Mouse (Mus musculus): ENCODE measurements around the gene Pde4b. TPM values are rescaled to one million over a fixed set of nuclear protein-coding genes. Genes with fewer than 3 reads are reported as not detected.
A peak's percentile ranks its signal among the peaks of the same experiment; 100 is the strongest.

Gene Pde4b
- polyA plus RNA-seq, 1 experiment from 2014 or later, result 5.6 TPM

DNA sequence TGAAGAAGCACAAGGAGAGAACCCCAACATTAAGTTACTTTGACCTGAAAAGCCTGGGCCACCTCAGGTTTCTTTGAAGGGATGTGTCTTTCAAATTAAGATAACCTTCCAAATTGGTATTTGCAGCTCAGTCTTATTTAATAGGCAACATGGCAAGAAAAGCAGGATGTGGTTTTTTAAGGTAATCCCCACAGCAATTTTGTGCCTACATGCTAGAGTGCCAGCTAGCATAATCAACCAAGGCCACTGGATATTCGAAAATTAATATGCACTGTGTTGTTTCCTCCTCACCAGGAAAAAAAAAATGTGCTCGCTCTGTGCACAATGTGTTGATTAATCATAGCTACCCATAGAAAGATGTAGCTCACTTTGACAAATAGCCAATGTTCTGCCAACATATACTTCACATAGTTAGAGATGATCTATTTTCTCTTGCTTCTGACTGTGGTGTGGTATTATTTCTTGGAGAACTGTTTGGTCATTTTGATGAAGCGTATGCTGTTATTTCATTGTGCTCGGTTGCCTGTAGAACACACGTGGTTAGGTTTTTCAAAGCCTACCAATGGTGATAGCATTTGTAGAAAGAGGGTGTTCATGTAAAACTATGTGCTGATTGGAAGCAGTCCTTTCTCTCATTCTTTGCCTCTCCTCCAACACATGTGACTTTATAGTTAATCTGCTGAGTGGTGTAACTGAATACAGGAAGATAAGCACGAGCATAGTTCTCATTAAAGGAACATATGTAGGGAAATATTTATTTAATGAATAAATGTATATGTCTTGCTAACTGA lies 169.0 kb downstream of the Pde4b start:
- 81% methylated on average over 6 of the region's 6 CpGs for WGBS
- Histone ChIP-seq H3K4me3 (peak overlapping the region; percentile 59), H3K27me3 (ENCODE audit: low read depth, poor library complexity, severe bottlenecking) (no peaks in the 10 kb centered on the region), H3K4me1 (peaks cover 39% of the 10 kb centered on the region), H3K36me3 (no peaks in the 10 kb centered on the region), H3K27ac (replicated peaks) (peak overlapping the region; percentile 38), H3K9me3 (replicated peaks) (no peaks in the 10 kb centered on the region)
- no peak for DNase-seq (ENCODE audit: low spot score)

GRCm38 (mm10) chr4:102260216-102260615 lies 172.9 kb downstream of the Pde4b start:
- no peaks in the 10 kb centered on the region for H3K36me3 ChIP-seq
- H3K4me1 ChIP-seq, result peaks cover 23% of the 10 kb centered on the region
- peaks cover 5% of the 10 kb centered on the region; the same call in 1 of the 2 replicates for H3K9me3 ChIP-seq (replicated peaks)
- H3K27me3 ChIP-seq (ENCODE audit: low read depth, poor library complexity, severe bottlenecking), result no peaks in the 10 kb centered on the region
- no peak for DNase-seq (ENCODE audit: low spot score)
- H3K27ac ChIP-seq (replicated peaks), result no peak overlapping the region
- H3K4me3 ChIP-seq, result no peak overlapping the region

DNA sequence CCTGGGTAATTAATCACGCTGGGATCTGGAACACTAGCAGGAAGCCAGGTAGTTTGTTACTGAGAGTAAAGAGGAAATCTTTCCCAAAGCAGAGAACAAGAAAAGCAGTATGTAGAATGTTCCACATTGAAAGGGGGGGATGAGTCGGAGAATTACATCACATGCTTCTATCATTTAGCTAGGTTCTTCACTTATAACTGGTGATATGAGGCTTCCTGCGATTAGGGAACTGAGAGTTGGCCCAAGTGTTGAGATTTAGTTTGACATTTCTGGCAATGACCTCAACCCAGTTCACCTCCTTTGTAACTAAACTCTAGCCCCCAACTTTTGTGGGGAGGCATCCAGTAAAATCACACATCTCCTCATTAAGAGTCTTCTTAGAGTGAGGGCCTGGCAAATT lies 185.0 kb downstream of the Pde4b start:
- 86% methylated on average over 3 of the region's 3 CpGs for WGBS
- H3K9me3 ChIP-seq (replicated peaks), result no peaks in the 10 kb centered on the region

GRCm38 (mm10) chr4:102272749-102273148 lies 185.4 kb downstream of the Pde4b start:
- H3K27me3 ChIP-seq (ENCODE audit: low read depth, poor library complexity, severe bottlenecking), result no peaks in the 10 kb centered on the region
- no peak overlapping the region for H3K4me3 ChIP-seq
- no peaks in the 10 kb centered on the region for H3K9me3 ChIP-seq (replicated peaks)
- H3K36me3 ChIP-seq, result no peaks in the 10 kb centered on the region
- no peak overlapping the region for H3K27ac ChIP-seq (replicated peaks)
- WGBS, result 94% methylated on average over 4 of the region's 4 CpGs
- no peaks in the 10 kb centered on the region for H3K4me1 ChIP-seq
- no peak for DNase-seq (ENCODE audit: low spot score)

More for the DNA sequence above, 185.0 kb downstream of the Pde4b start:
- H3K27ac ChIP-seq (replicated peaks), result no peak overlapping the region
- DNase-seq (ENCODE audit: low spot score), result no peak
- H3K4me1 ChIP-seq, result no peaks in the 10 kb centered on the region
- H3K4me3 ChIP-seq, result no peak overlapping the region
- no peaks in the 10 kb centered on the region for H3K36me3 ChIP-seq
- H3K27me3 ChIP-seq (ENCODE audit: low read depth, poor library complexity, severe bottlenecking), result no peaks in the 10 kb centered on the region

DNA sequence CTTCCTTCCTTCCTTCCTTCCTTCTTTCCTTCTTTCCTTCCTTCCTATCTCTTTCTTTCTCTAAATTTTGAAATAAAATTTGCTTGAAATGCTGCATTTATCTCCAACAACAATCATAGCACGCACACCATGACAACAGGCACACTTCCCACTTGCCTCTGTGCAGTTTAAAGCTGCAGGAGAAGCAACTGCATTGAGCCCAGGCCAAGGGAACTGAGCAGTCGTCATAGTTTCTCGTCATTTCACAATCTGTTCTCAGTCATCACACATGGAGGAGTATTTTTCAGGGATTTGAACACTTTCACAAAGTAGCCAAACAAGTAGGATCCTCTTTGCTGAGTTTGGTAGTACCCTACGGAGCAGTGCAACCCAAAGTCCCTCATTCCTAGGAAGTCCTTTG lies 188.4 kb downstream of the Pde4b start:
- H3K9me3 ChIP-seq (replicated peaks), result no peaks in the 10 kb centered on the region
- H3K4me3 ChIP-seq, result no peak overlapping the region
- no peaks in the 10 kb centered on the region for H3K27me3 ChIP-seq (ENCODE audit: low read depth, poor library complexity, severe bottlenecking)
- WGBS, result 80% methylated on average over 4 of the region's 4 CpGs
- H3K4me1 ChIP-seq, result no peaks in the 10 kb centered on the region
- no peak for DNase-seq (ENCODE audit: low spot score)
- H3K27ac ChIP-seq (replicated peaks), result no peak overlapping the region
- no peaks in the 10 kb centered on the region for H3K36me3 ChIP-seq

DNA sequence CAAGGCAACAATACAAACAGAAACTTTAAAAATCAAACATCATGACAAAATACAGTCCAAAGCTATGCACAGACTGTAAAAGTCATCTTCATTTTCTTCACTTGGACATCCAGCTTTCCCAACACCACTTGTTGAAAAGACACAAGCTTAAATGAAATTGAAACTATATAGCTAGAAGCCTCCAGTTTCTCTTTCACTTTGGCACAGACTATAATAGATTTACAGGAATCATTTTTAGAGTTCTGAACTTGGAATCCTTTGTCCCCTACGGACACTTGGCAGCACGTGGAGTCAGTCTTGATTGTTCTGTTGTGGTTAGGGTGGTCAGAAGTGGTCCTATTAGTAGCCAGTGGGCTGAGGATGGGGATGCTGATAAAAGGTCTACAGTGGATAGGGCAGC lies 191.6 kb downstream of the Pde4b start:
- Histone ChIP-seq H3K4me3 (no peak overlapping the region), H3K27ac (replicated peaks) (no peak overlapping the region), H3K4me1 (no peaks in the 10 kb centered on the region), H3K36me3 (no peaks in the 10 kb centered on the region), H3K27me3 (ENCODE audit: low read depth, poor library complexity, severe bottlenecking) (no peaks in the 10 kb centered on the region), H3K9me3 (replicated peaks) (no peaks in the 10 kb centered on the region)
- WGBS, result 92% methylated on average over 2 of the region's 2 CpGs
- DNase-seq (ENCODE audit: low spot score), result no peak

- no peak for DNase-seq (ENCODE audit: low spot score)
- H3K27ac ChIP-seq (replicated peaks), result no peak overlapping the region
- WGBS, result 89% methylated on average over 6 of the region's 6 CpGs
- no peak overlapping the region for H3K4me3 ChIP-seq
- H3K9me3 ChIP-seq (replicated peaks), result no peaks in the 10 kb centered on the region
- peaks cover 10% of the 10 kb centered on the region for H3K4me1 ChIP-seq
- no peaks in the 10 kb centered on the region for H3K27me3 ChIP-seq (ENCODE audit: low read depth, poor library complexity, severe bottlenecking)
- no peaks in the 10 kb centered on the region for H3K36me3 ChIP-seq
Observed at GRCm38 (mm10) chr4:102287172-102287571, 199.8 kb downstream of the Pde4b start.

GRCm38 (mm10) chr4:102290052-102290734 lies 202.8 kb downstream of the Pde4b start:
- WGBS, result 71% methylated on average over 6 of the region's 6 CpGs
- H3K9me3 ChIP-seq (replicated peaks), result no peaks in the 10 kb centered on the region
- no peak overlapping the region for H3K27ac ChIP-seq (replicated peaks)
- H3K36me3 ChIP-seq, result no peaks in the 10 kb centered on the region
- peaks cover 10% of the 10 kb centered on the region for H3K4me1 ChIP-seq
- DNase-seq (ENCODE audit: low spot score), result no peak
- H3K4me3 ChIP-seq, result no peak overlapping the region
- no peaks in the 10 kb centered on the region for H3K27me3 ChIP-seq (ENCODE audit: low read depth, poor library complexity, severe bottlenecking)

DNA sequence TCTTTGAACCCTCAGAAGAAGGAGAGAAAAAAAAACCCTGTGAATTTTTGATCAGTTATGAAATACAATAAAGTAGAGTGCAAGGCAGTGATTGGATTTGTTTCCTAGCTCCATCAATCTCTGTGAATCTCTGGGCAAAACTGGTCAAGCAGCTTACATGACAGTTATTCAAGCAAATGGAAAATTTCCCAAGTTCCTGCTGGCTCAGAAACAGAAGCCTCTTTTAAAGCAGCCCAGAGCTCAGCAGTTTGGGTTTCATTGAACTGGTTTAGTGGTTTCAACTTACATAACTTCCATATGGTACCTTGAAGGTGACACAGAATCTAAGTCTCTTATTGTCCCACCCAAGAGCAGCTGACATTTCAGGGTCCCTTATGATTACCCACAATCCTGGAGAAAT lies 210.2 kb downstream of the Pde4b start:
- no peak for DNase-seq (ENCODE audit: low spot score)
- no peaks in the 10 kb centered on the region for H3K36me3 ChIP-seq
- H3K27me3 ChIP-seq (ENCODE audit: low read depth, poor library complexity, severe bottlenecking), result no peaks in the 10 kb centered on the region
- no peaks in the 10 kb centered on the region for H3K4me1 ChIP-seq
- H3K4me3 ChIP-seq, result no peak overlapping the region
- no peaks in the 10 kb centered on the region for H3K9me3 ChIP-seq (replicated peaks)
- H3K27ac ChIP-seq (replicated peaks), result no peak overlapping the region

DNA sequence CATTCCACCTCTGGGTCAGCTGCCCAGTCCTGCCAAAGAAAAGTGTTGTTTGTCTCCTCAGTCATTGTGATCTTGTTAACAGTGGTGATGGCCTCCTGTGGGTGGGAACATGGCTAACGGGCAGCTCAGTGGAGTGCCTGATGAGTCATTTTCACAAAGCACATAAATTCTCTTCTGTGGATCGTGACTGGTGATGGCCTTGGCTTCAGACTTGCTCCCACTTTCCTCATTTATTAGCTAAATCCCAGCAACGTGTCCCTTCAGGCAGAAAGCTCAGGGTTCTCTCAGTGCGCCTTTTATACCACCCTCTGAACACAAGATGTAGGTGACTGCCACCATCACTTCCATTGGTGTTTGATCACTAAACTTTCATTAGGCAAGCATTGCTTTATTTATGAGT lies 215.2 kb downstream of the Pde4b start:
- H3K36me3 ChIP-seq, result no peaks in the 10 kb centered on the region
- H3K4me1 ChIP-seq, result no peaks in the 10 kb centered on the region
- 81% methylated on average over 4 of the region's 4 CpGs for WGBS
- no peak overlapping the region for H3K27ac ChIP-seq (replicated peaks)
- H3K27me3 ChIP-seq (ENCODE audit: low read depth, poor library complexity, severe bottlenecking), result no peaks in the 10 kb centered on the region
- no peak for DNase-seq (ENCODE audit: low spot score)
- H3K4me3 ChIP-seq, result no peak overlapping the region
- H3K9me3 ChIP-seq (replicated peaks), result no peaks in the 10 kb centered on the region

- H3K9me3 ChIP-seq (replicated peaks), result no peaks in the 10 kb centered on the region
- no peaks in the 10 kb centered on the region for H3K27me3 ChIP-seq (ENCODE audit: low read depth, poor library complexity, severe bottlenecking)
- no peak overlapping the region for H3K27ac ChIP-seq (replicated peaks)
- no peak overlapping the region for H3K4me3 ChIP-seq
- no peaks in the 10 kb centered on the region for H3K36me3 ChIP-seq
- DNase-seq (ENCODE audit: low spot score), result no peak
- WGBS, result 64% methylated on average over 4 of the region's 4 CpGs
- H3K4me1 ChIP-seq, result peaks cover 4% of the 10 kb centered on the region; the same call in 1 of the 2 replicates
Observed at GRCm38 (mm10) chr4:102307661-102308297, 220.4 kb downstream of the Pde4b start.

- Histone ChIP-seq H3K36me3 (no peaks in the 10 kb centered on the region), H3K4me3 (no peak overlapping the region), H3K4me1 (peaks cover 4% of the 10 kb centered on the region; the same call in 1 of the 2 replicates), H3K9me3 (replicated peaks) (no peaks in the 10 kb centered on the region), H3K27ac (replicated peaks) (no peak overlapping the region), H3K27me3 (ENCODE audit: low read depth, poor library complexity, severe bottlenecking) (no peaks in the 10 kb centered on the region)
- no peak for DNase-seq (ENCODE audit: low spot score)
Observed at GRCm38 (mm10) chr4:102310630-102311029, 223.3 kb downstream of the Pde4b start.

- H3K4me3 ChIP-seq, result no peak overlapping the region
- no peaks in the 10 kb centered on the region for H3K9me3 ChIP-seq (replicated peaks)
- H3K4me1 ChIP-seq, result no peaks in the 10 kb centered on the region
- DNase-seq (ENCODE audit: low spot score), result no peak
- WGBS, result 94% methylated on average over 2 of the region's 2 CpGs
- no peak overlapping the region for H3K27ac ChIP-seq (replicated peaks)
- H3K27me3 ChIP-seq (ENCODE audit: low read depth, poor library complexity, severe bottlenecking), result no peaks in the 10 kb centered on the region
- no peaks in the 10 kb centered on the region for H3K36me3 ChIP-seq
Observed at GRCm38 (mm10) chr4:102316011-102316410, 228.7 kb downstream of the Pde4b start.
